15 mouse cellular contexts compared by ENCODE assay signal in genomic region chr6:100255411-100255810, GRCm38 (mm10). TPM values are rescaled to one million over a fixed set of nuclear protein-coding genes. Genes with fewer than 3 reads are reported as not detected.
A peak's percentile ranks its signal among the peaks of the same experiment; 100 is the strongest.
DNase-seq lines count a peak whose midpoint lies in the region; ATAC-seq and TF ChIP-seq lines count a peak whose summit lies in the region.
"Had no signal": no experiment of that assay in that cellular context is flagged by ENCODE, and none has a peak within 500 bp of the region (broad histone marks: within the 10 kb centered on the region; RNA-seq: fewer than 3 reads in every experiment).

No protein-coding gene starts in this region.

- no peak for ATAC-seq in embryonic facial prominence, embryonic 14.5 days (ENCODE audit: low read depth)
- ATAC-seq in lung, postnatal 0 days = no peak
- ATAC-seq in hindbrain, embryonic 16.5 days = no peak
- ATAC-seq: activated CD4-positive, CD25-positive, alpha-beta regulatory T cell, adult 4 months; forebrain, embryonic 13.5 days had no signal

- H3K4me3 ChIP-seq in embryonic facial prominence, embryonic 14.5 days (ENCODE audit: low read depth, low read length) = no peak overlapping the region
- no peak overlapping the region for H3K4me3 ChIP-seq in embryonic facial prominence, embryonic 10.5 days
- no peak overlapping the region for H3K4me3 ChIP-seq in lung, postnatal 0 days (ENCODE audit: low read depth, low read length)
- H3K4me3 ChIP-seq in hindbrain, embryonic 16.5 days (ENCODE audit: low read length) = no peak overlapping the region
- H3K4me3 ChIP-seq: embryonic facial prominence, embryonic 13.5 days; forebrain, embryonic 13.5 days; midbrain, embryonic 12.5 days had no signal

- no peak for TF ChIP-seq CTCF in lung, postnatal 0 days (IDR thresholded peaks at IDR 0.05)

- no peak for TF ChIP-seq EP300 in lung, postnatal 0 days (IDR thresholded peaks at IDR 0.05)

- no peak overlapping the region for H3K27ac ChIP-seq in embryonic facial prominence, embryonic 14.5 days (replicated peaks; ENCODE audit: low read depth, low read length)
- H3K27ac ChIP-seq in embryonic facial prominence, embryonic 10.5 days (replicated peaks) = no peak overlapping the region
- H3K27ac ChIP-seq in lung, postnatal 0 days (ENCODE audit: low read length) = no peak overlapping the region
- H3K27ac ChIP-seq in hindbrain, embryonic 16.5 days (ENCODE audit: low read depth, low read length) = no peak overlapping the region
- H3K27ac ChIP-seq: embryonic facial prominence, embryonic 13.5 days; forebrain, embryonic 13.5 days; midbrain, embryonic 12.5 days had no signal

- no peaks in the 10 kb centered on the region for H3K27me3 ChIP-seq in embryonic facial prominence, embryonic 14.5 days (replicated peaks; ENCODE audit: control insufficient read depth, insufficient read depth, low read length)
- no peaks in the 10 kb centered on the region for H3K27me3 ChIP-seq in embryonic facial prominence, embryonic 10.5 days (replicated peaks; ENCODE audit: low read depth, poor library complexity, severe bottlenecking)
- no peaks in the 10 kb centered on the region for H3K27me3 ChIP-seq in lung, postnatal 0 days (replicated peaks; ENCODE audit: insufficient read depth, low read length)
- H3K27me3 ChIP-seq in hindbrain, embryonic 16.5 days (replicated peaks; ENCODE audit: control insufficient read depth, insufficient read depth, low read length) = no peaks in the 10 kb centered on the region
- H3K27me3 ChIP-seq: embryonic facial prominence, embryonic 13.5 days; forebrain, embryonic 13.5 days; midbrain, embryonic 12.5 days had no signal

- no peak overlapping the region for H3K4me2 ChIP-seq in embryonic facial prominence, embryonic 14.5 days (ENCODE audit: low read depth, low read length)
- no peak overlapping the region for H3K4me2 ChIP-seq in lung, postnatal 0 days (replicated peaks; ENCODE audit: low read depth, low read length)
- no peak overlapping the region for H3K4me2 ChIP-seq in hindbrain, embryonic 16.5 days (ENCODE audit: low read length)
- H3K4me2 ChIP-seq: embryonic facial prominence, embryonic 13.5 days; forebrain, embryonic 13.5 days; midbrain, embryonic 12.5 days had no signal

- no peak overlapping the region for H3K9ac ChIP-seq in embryonic facial prominence, embryonic 14.5 days (ENCODE audit: low read depth, low read length)
- H3K9ac ChIP-seq in lung, postnatal 0 days (replicated peaks; ENCODE audit: low read depth) = no peak overlapping the region
- no peak overlapping the region for H3K9ac ChIP-seq in hindbrain, embryonic 16.5 days (ENCODE audit: low read depth, low read length)
- H3K9ac ChIP-seq: embryonic facial prominence, embryonic 13.5 days; forebrain, embryonic 13.5 days; midbrain, embryonic 12.5 days had no signal

- DNase-seq in embryonic facial prominence, embryonic 14.5 days (ENCODE audit: low spot score) = peak; percentile 33
- DNase-seq in embryonic facial prominence, embryonic 10.5 days (ENCODE audit: low spot score) = no peak
- DNase-seq in lung, postnatal 36 days = peak; percentile 38
- no peak for DNase-seq in lung, postnatal 0 days (ENCODE audit: low spot score)
- peak; percentile 19 for DNase-seq in brain, adult 2 months (ENCODE audit: low read depth, low spot score)
- peak; percentile 48 for DNase-seq in thymus, postnatal 25 days
- DNase-seq in c-Kit-positive CD71-positive TER-119-positive erythroid progenitor cells, embryonic 14.5 days (ENCODE audit: low spot score) = no peak
- DNase-seq: kidney, adult 18-20 months; lung, postnatal 4 days; right cerebral cortex, postnatal 25 days had no signal

- 24% methylated on average over 1 of the region's 1 CpGs for WGBS in embryonic facial prominence, embryonic 14.5 days
- 93% methylated on average over 1 of the region's 1 CpGs for WGBS in embryonic facial prominence, embryonic 10.5 days
- WGBS in lung, postnatal 0 days = 57% methylated on average over 1 of the region's 1 CpGs
- WGBS in hindbrain, embryonic 16.5 days = 50% methylated on average over 1 of the region's 1 CpGs

- H3K9me3 ChIP-seq in embryonic facial prominence, embryonic 14.5 days (ENCODE audit: control insufficient read depth, low read length) = no peaks in the 10 kb centered on the region
- no peaks in the 10 kb centered on the region for H3K9me3 ChIP-seq in embryonic facial prominence, embryonic 10.5 days
- H3K9me3 ChIP-seq in lung, postnatal 0 days (ENCODE audit: low read length) = no peaks in the 10 kb centered on the region
- H3K9me3 ChIP-seq in hindbrain, embryonic 16.5 days (ENCODE audit: control insufficient read depth, low read length) = no peaks in the 10 kb centered on the region
- H3K9me3 ChIP-seq: embryonic facial prominence, embryonic 13.5 days; forebrain, embryonic 13.5 days; midbrain, embryonic 12.5 days had no signal

- H3K36me3 ChIP-seq in embryonic facial prominence, embryonic 14.5 days (ENCODE audit: control insufficient read depth, insufficient read depth, low read length) = no peaks in the 10 kb centered on the region
- H3K36me3 ChIP-seq in embryonic facial prominence, embryonic 10.5 days (replicated peaks) = no peaks in the 10 kb centered on the region
- no peaks in the 10 kb centered on the region for H3K36me3 ChIP-seq in lung, postnatal 0 days (ENCODE audit: insufficient read depth, low read length)
- H3K36me3 ChIP-seq in hindbrain, embryonic 16.5 days (ENCODE audit: control insufficient read depth, insufficient read depth, low read length) = no peaks in the 10 kb centered on the region
- H3K36me3 ChIP-seq: embryonic facial prominence, embryonic 13.5 days; midbrain, embryonic 12.5 days had no signal

- H3K4me1 ChIP-seq in embryonic facial prominence, embryonic 14.5 days (ENCODE audit: control insufficient read depth, insufficient read depth, low read length) = no peaks in the 10 kb centered on the region; the same call in 1 of the 2 replicates
- H3K4me1 ChIP-seq in embryonic facial prominence, embryonic 10.5 days = peaks cover 15% of the 10 kb centered on the region; the same call in 1 of the 2 replicates
- peaks cover 14% of the 10 kb centered on the region; the same call in 1 of the 2 replicates for H3K4me1 ChIP-seq in lung, postnatal 0 days (ENCODE audit: insufficient read depth, low read depth, low read length)
- H3K4me1 ChIP-seq in hindbrain, embryonic 16.5 days (ENCODE audit: control insufficient read depth, insufficient read depth, low read depth, low read length) = no peaks in the 10 kb centered on the region

RNA-seq across cellular contexts. Expression of gene Rybp, which starts 31.9 kb away (rescaled TPM):
- 15.3 and 15.9 TPM in 2 replicates for polyA plus RNA-seq in embryonic facial prominence, embryonic 14.5 days (2014; fragmentation: Nextera tagmentation; extraction: Ambion mirVana)
- 14.1 and 15.8 TPM in 2 replicates for polyA plus RNA-seq in embryonic facial prominence, embryonic 10.5 days (2016; fragmentation: Nextera tagmentation; extraction: Ambion mirVana)
- polyA plus RNA-seq in lung, postnatal 0 days (2015; fragmentation: Nextera tagmentation; extraction: Ambion mirVana) = 16.6 and 21.8 TPM in 2 replicates
- 14.2 and 17.3 TPM in 2 replicates for polyA plus RNA-seq in hindbrain, embryonic 16.5 days (2015; fragmentation: Nextera tagmentation; extraction: Ambion mirVana)

Comparison
In these comparisons a context has a peak if more than half of its experiments do, and no peak if none do; other contexts are left out.
1. DNase-seq: peak in embryonic facial prominence, embryonic 14.5 days (single experiment), lung, postnatal 36 days (single experiment), brain, adult 2 months (single experiment) and thymus, postnatal 25 days (single experiment); none in embryonic facial prominence, embryonic 10.5 days (single experiment), lung, postnatal 0 days (single experiment) and c-Kit-positive CD71-positive TER-119-positive erythroid progenitor cells, embryonic 14.5 days (single experiment).